In the genomic region with DNA sequence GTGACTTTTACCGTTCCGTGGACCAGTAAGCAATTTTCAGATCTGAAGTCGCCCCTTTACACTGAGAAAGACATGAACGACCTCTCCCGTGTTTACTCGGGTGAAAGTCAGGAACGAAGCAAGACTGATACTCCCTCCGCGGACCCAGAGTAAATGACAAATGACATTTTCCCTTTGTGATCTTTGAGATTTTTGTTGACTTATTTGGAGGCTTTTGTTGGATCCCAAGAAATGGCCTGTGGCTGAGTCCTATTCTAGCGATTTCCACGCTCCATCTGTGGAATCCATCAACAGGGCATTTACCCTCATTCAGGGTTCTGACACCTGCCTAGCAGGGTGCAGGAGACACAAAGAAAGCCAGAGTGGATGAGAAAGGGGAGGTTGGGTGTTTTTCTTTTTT, we compare ENCODE assay signal across 24 mouse cellular contexts. TPM values are rescaled to one million over a fixed set of nuclear protein-coding genes. Genes with fewer than 3 reads are reported as not detected.
DNase-seq lines count a peak whose midpoint lies in the region; ATAC-seq and TF ChIP-seq lines count a peak whose summit lies in the region.
"Had no signal": no experiment of that assay in that cellular context is flagged by ENCODE, and none has a peak within 500 bp of the region (broad histone marks: within the 10 kb centered on the region; RNA-seq: fewer than 3 reads in every experiment).

No protein-coding gene starts in this region.

- no peak overlapping the region; the same call in 1 of the 2 replicates for H3K27ac ChIP-seq in hindbrain, postnatal 0 days
- H3K27ac ChIP-seq in midbrain, embryonic 15.5 days, result no peak overlapping the region
- no peak overlapping the region for H3K27ac ChIP-seq in kidney, embryonic 16.5 days (ENCODE audit: low read length)
- H3K27ac ChIP-seq: heart, embryonic 13.5 days had no signal

- no peak overlapping the region for H3K9ac ChIP-seq in hindbrain, postnatal 0 days (replicated peaks; ENCODE audit: low read length)
- H3K9ac ChIP-seq in midbrain, embryonic 15.5 days, result no peak overlapping the region
- no peak overlapping the region for H3K9ac ChIP-seq in kidney, embryonic 16.5 days (replicated peaks; ENCODE audit: low read length)
- H3K9ac ChIP-seq: heart, embryonic 13.5 days had no signal

- H3K4me2 ChIP-seq in hindbrain, postnatal 0 days (ENCODE audit: low read depth, low read length), result no peak overlapping the region
- H3K4me2 ChIP-seq in midbrain, embryonic 15.5 days, result 0 out of 2 replicates have a peak overlapping the region, but pooled peaks have one; percentile 0
- no peak overlapping the region for H3K4me2 ChIP-seq in kidney, embryonic 16.5 days (replicated peaks; ENCODE audit: low read depth, low read length)
- H3K4me2 ChIP-seq: heart, embryonic 13.5 days; liver, embryonic 11.5 days had no signal

- no peak overlapping the region for H3K4me3 ChIP-seq in hindbrain, postnatal 0 days (ENCODE audit: low read length)
- H3K4me3 ChIP-seq in midbrain, embryonic 15.5 days, result no peak overlapping the region
- no peak overlapping the region for H3K4me3 ChIP-seq in kidney, embryonic 16.5 days (ENCODE audit: low read length)
- H3K4me3 ChIP-seq: heart, embryonic 13.5 days had no signal

- peak; percentile 29 for DNase-seq in retina, postnatal 1 day
- DNase-seq in retina, embryonic 14.5 days (ENCODE audit: low spot score), result no peak
- DNase-seq in hindbrain, postnatal 0 days (ENCODE audit: low spot score), result peak; percentile 26
- DNase-seq in gastrocnemius, adult 18-20 months (ENCODE audit: low spot score), result no peak
- DNase-seq in T-cell, adult 2 months (ENCODE audit: low spot score), result no peak
- DNase-seq: cerebellum, adult 2 months; heart, adult 11 months; kidney, postnatal 4 days; lung, adult 18-20 months; right cerebral cortex, postnatal 25 days had no signal

- no peaks in the 10 kb centered on the region for H3K9me3 ChIP-seq in hindbrain, postnatal 0 days (ENCODE audit: low read length)
- no peaks in the 10 kb centered on the region for H3K9me3 ChIP-seq in midbrain, embryonic 15.5 days
- H3K9me3 ChIP-seq in kidney, embryonic 16.5 days (ENCODE audit: low read length), result no peaks in the 10 kb centered on the region
- H3K9me3 ChIP-seq: heart, embryonic 13.5 days had no signal

- no peak for TF ChIP-seq CTCF in hindbrain, postnatal 0 days (IDR thresholded peaks at IDR 0.05; ENCODE audit: low read depth)

- no peaks in the 10 kb centered on the region for H3K4me1 ChIP-seq in hindbrain, postnatal 0 days (ENCODE audit: insufficient read depth, low read length)
- H3K4me1 ChIP-seq in midbrain, embryonic 15.5 days, result peaks cover 12% of the 10 kb centered on the region
- no peaks in the 10 kb centered on the region for H3K4me1 ChIP-seq in kidney, embryonic 16.5 days (ENCODE audit: insufficient read depth, low read length)

- 11% methylated on average over 11 of the region's 11 CpGs for WGBS in hindbrain, postnatal 0 days
- WGBS in midbrain, embryonic 15.5 days, result 2% methylated on average over 11 of the region's 11 CpGs
- WGBS in kidney, embryonic 16.5 days, result 5% methylated on average over 11 of the region's 11 CpGs

- H3K27me3 ChIP-seq in hindbrain, postnatal 0 days (ENCODE audit: insufficient read depth, low read length), result peaks cover 12% of the 10 kb centered on the region
- H3K27me3 ChIP-seq in midbrain, embryonic 15.5 days (replicated peaks), result peaks cover 58% of the 10 kb centered on the region
- H3K27me3 ChIP-seq in kidney, embryonic 16.5 days (ENCODE audit: insufficient read depth, low read length), result peaks cover 92% of the 10 kb centered on the region
- H3K27me3 ChIP-seq: CH12.LX had no signal

- no peak for ATAC-seq in hindbrain, postnatal 0 days
- ATAC-seq in midbrain, embryonic 15.5 days (replicated peaks), result no peak
- no peak for ATAC-seq in kidney, embryonic 16.5 days (ENCODE audit: low FRiP score, low TSS enrichment)
- ATAC-seq: inflammation-experienced regulatory T-cells, adult 6 months had no signal

- no peaks in the 10 kb centered on the region for H3K36me3 ChIP-seq in hindbrain, postnatal 0 days (ENCODE audit: insufficient read depth, low read length)
- H3K36me3 ChIP-seq in midbrain, embryonic 15.5 days (replicated peaks), result no peaks in the 10 kb centered on the region
- H3K36me3 ChIP-seq in kidney, embryonic 16.5 days (ENCODE audit: insufficient read depth, low read length), result no peaks in the 10 kb centered on the region
- H3K36me3 ChIP-seq: heart, embryonic 13.5 days had no signal

RNA-seq across cellular contexts. Expression of gene Pax3, which starts 57.6 kb away (rescaled TPM):
- total RNA-seq in hindbrain, postnatal 0 days (2014; rRNA removed), result 8.0 and 11.9 TPM in 2 replicates
- polyA plus RNA-seq in hindbrain, postnatal 0 days (2015; fragmentation: Nextera tagmentation; extraction: Ambion mirVana), result 14.0 and 14.5 TPM in 2 replicates
- polyA plus RNA-seq in midbrain, embryonic 15.5 days (2015; fragmentation: Nextera tagmentation; extraction: Ambion mirVana), result 11.4 and 14.4 TPM in 2 replicates
- under 1 TPM; 0.07 to 0.50 TPM for total RNA-seq in gastrocnemius, adult 18-20 months (2021)
- 0.05 TPM in 1 of 2 replicates, not detected in the other for polyA plus RNA-seq in kidney, embryonic 16.5 days (2015; fragmentation: Nextera tagmentation; extraction: Ambion mirVana)
- total RNA-seq: adrenal gland, adult 18-20 months; adrenal gland, postnatal 4 days; common myeloid progenitor, adult 5-6 weeks; gastrocnemius, adult 8-10 months; megakaryocyte-erythroid progenitor cell, adult 5-6 weeks; MEL had no signal
- polyA plus RNA-seq: inflammation-experienced regulatory T-cells, adult 6 months; stomach, embryonic 14.5 days; urinary bladder, adult 2 months had no signal

Comparison
In these comparisons a context has a peak if more than half of its experiments do, and no peak if none do; other contexts are left out.
1. DNase-seq: peak in retina, postnatal 1 day (single experiment) and hindbrain, postnatal 0 days (single experiment); none in retina, embryonic 14.5 days (single experiment), gastrocnemius, adult 18-20 months (single experiment) and T-cell, adult 2 months (single experiment).
2. RNA of gene Pax3, which starts 57.6 kb away (polyA plus RNA-seq): 14.0 to 14.5 TPM in hindbrain, postnatal 0 days and 11.4 to 14.4 TPM in midbrain, embryonic 15.5 days; 0.05 TPM in kidney, embryonic 16.5 days; every median in the first group is over 10 times any median in the second.